Mouse (Mus musculus) gastrocnemius, adult 2 months (tissue): Measurements from ENCODE around the gene Kdelr3. TPM values are rescaled to one million over a fixed set of nuclear protein-coding genes. Genes with fewer than 3 reads are reported as not detected.

Experiments
- DNase-seq: peaks from one replicate; pipeline ENCODE4 v3.0.0; 2022
- H3K27ac ChIP-seq: fragments of 200-600 bp; 2 replicates; pipeline ENCODE4 v1.8.1; 2022; ENCODE audit warnings: mild to moderate bottlenecking
- H3K4me3 ChIP-seq: fragments of 200-600 bp; 2 replicates; pipeline ENCODE4 v1.8.1; 2022; ENCODE audit warnings: mild to moderate bottlenecking, moderate library complexity
- CTCF ChIP-seq: fragments of 200-600 bp; IDR thresholded peaks from 2 replicates; pipeline ENCODE4 v1.8.1; 2022; ENCODE audit warnings: antibody characterized with exemption, mild to moderate bottlenecking, moderate library complexity
- intact Hi-C: fragments of 180-260 bp; cut with DNase I; formaldehyde crosslinking; loops from one replicate; pipeline ENCODE4 v1.15.1; 2025
- long read RNA-seq, 2 experiments: library from polyadenylated mRNA; stranded (forward); transcript quantifications; one replicate each; pipeline ENCODE4 v2.0.0; 2021
- total RNA-seq, 2 experiments: library from RNA; stranded (reverse); gene quantifications; 2 replicates each; pipeline ENCODE4 v1.2.3; 2021

Gene Kdelr3
- total RNA-seq = 1 to 10 TPM; 1.9 to 3.7 TPM
- long read RNA-seq, experiment 1, partial matches to known transcripts = 0 of 1 reads
- long read RNA-seq, experiment 1, other reads (novel, unspliced or antisense) = 0 of 1 reads
- long read RNA-seq, experiment 2 = 0 reads

- intact Hi-C loops = no loop called here
- DNase-seq = peak; percentile 93
- H3K27ac ChIP-seq = peak within 1 kb of the TSS; percentile 87
- TF ChIP-seq CTCF = peak; percentile 10; the same call in 1 of the 2 replicates
- H3K4me3 ChIP-seq = peak within 1 kb of the TSS; percentile 88
Measured at GRCm38 (mm10) chr15:79516171-79517096, at the start of gene Kdelr3. TSS of gene Kdelr3 (plus strand) at chr15:79516411.

GRCm38 (mm10) chr15:79466601-79467286 lies 49.5 kb upstream of the Kdelr3 start:
- no peak overlapping the region for H3K4me3 ChIP-seq
- DNase-seq = peak; percentile 88
- intact Hi-C loops = loop anchor here (1.0 to 10.0 kb wide), 5 partner anchors 56 to 223 kb away; partner anchors contain the start of gene Dmc1

GRCm38 (mm10) chr15:79469577-79469976 lies 46.6 kb upstream of the Kdelr3 start:
- H3K4me3 ChIP-seq = no peak overlapping the region
- no peak; the same call in 1 of the 2 replicates for TF ChIP-seq CTCF
- DNase-seq = no peak
- no peak overlapping the region for H3K27ac ChIP-seq
- intact Hi-C loops = loop anchor here (10.0 kb wide), 1 partner anchor 135 kb away; the partner anchor contains the start of gene Dmc1

More at GRCm38 (mm10) chr15:79466601-79467286, 49.5 kb upstream of the Kdelr3 start:
- peak; percentile 99; the same call in 1 of the 2 replicates for TF ChIP-seq CTCF
- peak overlapping the region; percentile 10; the same call in 1 of the 2 replicates for H3K27ac ChIP-seq

GRCm38 (mm10) chr15:79470583-79470982 lies 45.6 kb upstream of the Kdelr3 start:
- no peak for TF ChIP-seq CTCF
- intact Hi-C loops = no loop called here
- H3K4me3 ChIP-seq = no peak overlapping the region
- H3K27ac ChIP-seq = no peak overlapping the region
- no peak for DNase-seq

GRCm38 (mm10) chr15:79471095-79471494 lies 45.1 kb upstream of the Kdelr3 start:
- DNase-seq = no peak
- no peak for TF ChIP-seq CTCF
- Histone ChIP-seq H3K27ac (no peak overlapping the region), H3K4me3 (no peak overlapping the region)
- intact Hi-C loops = no loop called here

GRCm38 (mm10) chr15:79473042-79473441 lies 43.2 kb upstream of the Kdelr3 start:
- TF ChIP-seq CTCF = peak; percentile 46
- DNase-seq = no peak
- Histone ChIP-seq H3K27ac (no peak overlapping the region), H3K4me3 (no peak overlapping the region)
- intact Hi-C loops = no loop called here

- TF ChIP-seq CTCF = peak; percentile 21; the same call in 1 of the 2 replicates
- intact Hi-C loops = no loop called here
- H3K4me3 ChIP-seq = no peak overlapping the region
- no peak overlapping the region for H3K27ac ChIP-seq
- no peak for DNase-seq
Measured at GRCm38 (mm10) chr15:79473638-79474355, 42.4 kb upstream of the Kdelr3 start.

GRCm38 (mm10) chr15:79477227-79477626 lies 39.0 kb upstream of the Kdelr3 start:
- Histone ChIP-seq H3K27ac (no peak overlapping the region), H3K4me3 (no peak overlapping the region)
- intact Hi-C loops = no loop called here
- no peak for TF ChIP-seq CTCF
- DNase-seq = no peak

- intact Hi-C loops = no loop called here
- Histone ChIP-seq H3K27ac (no peak overlapping the region), H3K4me3 (no peak overlapping the region)
- no peak for DNase-seq
- TF ChIP-seq CTCF = no peak
Measured at GRCm38 (mm10) chr15:79481181-79481688, 35.0 kb upstream of the Kdelr3 start.

GRCm38 (mm10) chr15:79489463-79489862 lies 26.7 kb upstream of the Kdelr3 start:
- DNase-seq = no peak
- no peak for TF ChIP-seq CTCF
- no peak overlapping the region for H3K27ac ChIP-seq
- H3K4me3 ChIP-seq = no peak overlapping the region
- intact Hi-C loops = no loop called here

- Histone ChIP-seq H3K4me3 (no peak overlapping the region), H3K27ac (no peak overlapping the region)
- intact Hi-C loops = no loop called here
- DNase-seq = no peak
- no peak for TF ChIP-seq CTCF
Measured at GRCm38 (mm10) chr15:79493527-79493926, 22.7 kb upstream of the Kdelr3 start.

GRCm38 (mm10) chr15:79500110-79500509 lies 16.1 kb upstream of the Kdelr3 start:
- no peak overlapping the region for H3K27ac ChIP-seq
- DNase-seq = no peak
- intact Hi-C loops = no loop called here
- no peak for TF ChIP-seq CTCF
- no peak overlapping the region for H3K4me3 ChIP-seq
